Mouse (Mus musculus): ENCODE data around the gene Spn.
A peak's percentile ranks its signal among the peaks of the same experiment; 100 is the strongest.
"Not testable (repeated sequence)": the region's sequence is repeated elsewhere in the genome, so short reads cannot be mapped to it uniquely, and the experiment has no call there.

The Spn gene

GRCm38 (mm10) chr7:127137262-127138017, at the start of gene Spn:
Spn (minus strand) TSS chr7:127137823.
- DNase-seq (ENCODE audit: low spot score in 2 of 2) = peak in 1 of 2 experiments; percentile 31

DNA sequence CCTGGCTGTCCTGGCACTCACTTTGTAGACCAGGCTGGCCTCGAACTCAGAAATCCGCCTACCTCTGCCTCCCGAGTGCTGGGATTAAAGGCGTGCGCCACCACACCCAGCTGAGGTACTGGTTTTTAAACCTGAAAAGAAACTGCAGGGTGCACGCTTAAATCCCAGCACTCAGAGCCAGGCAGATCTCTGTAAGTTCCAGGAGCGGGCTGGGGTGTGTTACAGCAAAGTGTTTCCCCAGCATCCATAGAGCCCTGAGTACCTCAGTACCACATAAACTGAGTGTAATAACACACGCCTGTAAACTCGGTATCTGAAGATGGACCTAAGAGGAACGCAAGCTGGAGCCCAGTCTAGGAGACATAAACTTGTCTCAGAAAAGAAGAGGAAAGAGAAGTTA, 49.7 kb upstream of the Spn start:
- no peak for DNase-seq (ENCODE audit: low spot score in 2 of 2)

DNA sequence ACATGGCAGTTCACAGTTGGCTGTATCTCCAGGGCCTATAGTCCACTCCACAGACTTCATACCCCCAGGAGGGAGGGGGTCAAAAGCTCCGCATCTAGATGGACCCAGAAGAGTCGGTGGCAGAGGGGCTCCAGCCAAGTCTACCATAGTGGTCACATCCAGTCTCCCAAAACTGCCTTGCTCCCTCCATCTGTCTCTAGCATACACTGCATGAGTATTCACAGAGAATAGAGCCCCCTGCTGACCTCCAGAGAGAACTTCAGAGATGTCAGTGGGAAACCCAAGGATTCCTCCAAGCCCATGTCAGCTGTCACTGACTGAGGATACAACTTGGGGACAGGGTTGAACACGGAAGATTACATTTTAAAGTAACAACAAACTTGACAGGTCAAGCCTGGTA, 48.0 kb upstream of the Spn start:
- no peak for DNase-seq (ENCODE audit: low spot score in 2 of 2)

GRCm38 (mm10) chr7:127184720-127185119, 47.1 kb upstream of the Spn start:
- DNase-seq (ENCODE audit: low spot score in 2 of 2) = no peak

DNA sequence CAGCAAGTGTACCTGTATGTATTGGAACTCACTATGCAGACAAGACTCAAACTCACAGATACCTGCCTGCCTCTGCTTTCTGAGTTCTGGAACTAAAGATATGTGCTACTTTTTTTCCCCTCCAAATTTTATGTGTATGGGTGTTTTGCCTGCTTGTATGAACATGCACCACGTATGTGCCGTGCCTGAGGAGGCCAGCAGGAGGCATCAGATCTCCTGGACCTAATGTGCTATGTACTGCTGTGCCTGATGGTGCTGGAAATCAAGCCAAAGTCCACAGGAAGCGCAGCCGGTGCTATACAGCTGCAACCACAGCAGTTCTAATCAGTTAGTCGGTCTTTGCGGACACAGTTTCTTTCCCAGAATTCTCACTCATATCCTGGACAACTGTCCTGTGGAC, 46.2 kb upstream of the Spn start:
- peak in 1 of 2 experiments; percentile 38 for DNase-seq (ENCODE audit: low spot score in 2 of 2)

- DNase-seq (ENCODE audit: low spot score in 2 of 2) = no peak
Observed at GRCm38 (mm10) chr7:127183345-127183744, 45.7 kb upstream of the Spn start.

DNA sequence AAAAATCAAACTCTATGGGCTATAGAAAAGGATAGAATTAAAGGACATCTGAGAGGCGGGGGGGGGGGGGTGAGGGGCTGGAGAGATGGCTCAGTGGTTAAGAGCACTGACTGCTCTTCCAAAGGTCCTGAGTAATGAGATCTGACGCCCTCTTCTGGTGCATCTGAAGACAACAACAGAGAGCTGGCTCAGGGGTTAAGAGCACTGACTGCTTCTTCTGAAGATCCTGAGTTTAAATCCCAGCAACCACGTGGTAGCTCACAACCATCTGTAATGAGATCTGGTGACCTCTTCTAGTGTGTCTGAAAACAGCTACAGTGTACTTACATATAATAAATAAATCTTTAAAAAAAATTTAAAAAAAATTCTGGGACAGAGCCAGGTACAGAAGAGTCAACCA, 44.1 kb upstream of the Spn start:
- not testable (repeated sequence) for DNase-seq (ENCODE audit: low spot score in 2 of 2)

- no peak for DNase-seq (ENCODE audit: low spot score in 2 of 2)
Observed at GRCm38 (mm10) chr7:127180783-127181182, 43.2 kb upstream of the Spn start.

DNA sequence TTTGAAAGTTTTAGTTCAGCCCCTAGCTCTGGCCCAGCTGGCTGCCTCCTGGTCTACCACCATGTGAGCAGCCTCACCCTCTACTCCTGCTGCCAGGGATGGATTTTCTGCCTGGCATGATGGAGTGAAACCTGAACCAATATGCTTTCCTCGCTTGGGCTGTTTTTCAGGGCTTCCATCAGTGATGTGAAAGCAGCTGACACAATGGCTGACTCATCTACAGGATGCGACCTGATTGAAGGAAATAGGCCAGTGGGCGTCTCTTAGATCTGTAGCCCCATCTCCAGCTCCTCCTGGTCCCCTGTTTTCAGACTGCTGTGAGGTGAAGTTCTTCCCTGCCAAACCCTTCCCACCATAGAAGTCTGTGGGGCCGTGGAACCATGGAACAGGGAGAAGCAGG, 39.3 kb upstream of the Spn start:
- no peak for DNase-seq (ENCODE audit: low spot score in 2 of 2)

GRCm38 (mm10) chr7:127166501-127166900, 28.9 kb upstream of the Spn start:
- DNase-seq (ENCODE audit: low spot score in 2 of 2) = no peak

GRCm38 (mm10) chr7:127165607-127166493, 28.2 kb upstream of the Spn start:
- DNase-seq (ENCODE audit: low spot score in 2 of 2) = no peak

DNA sequence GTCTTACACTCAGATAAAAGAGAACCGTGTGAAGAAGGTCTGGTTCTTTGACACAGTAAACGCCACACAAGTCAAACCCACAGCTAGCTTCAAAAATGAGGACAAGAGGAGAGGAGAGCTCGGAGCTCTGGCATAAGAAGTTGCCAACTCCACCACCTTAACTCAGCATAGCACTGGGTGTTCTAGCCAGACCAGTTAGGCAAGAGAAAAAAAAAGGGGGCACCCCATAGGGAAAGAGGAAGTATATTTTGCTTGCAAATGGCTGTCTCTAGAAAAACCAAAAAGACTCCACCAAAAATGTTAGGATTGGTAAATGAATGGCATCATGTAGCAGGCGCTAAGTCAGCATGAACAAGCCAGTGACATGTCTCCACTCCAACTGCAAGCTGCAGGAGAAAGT, 26.4 kb upstream of the Spn start:
- no peak for DNase-seq (ENCODE audit: low spot score in 2 of 2)

- DNase-seq (ENCODE audit: low spot score in 2 of 2) = no peak
Observed at GRCm38 (mm10) chr7:127162546-127162945, 24.9 kb upstream of the Spn start.

DNA sequence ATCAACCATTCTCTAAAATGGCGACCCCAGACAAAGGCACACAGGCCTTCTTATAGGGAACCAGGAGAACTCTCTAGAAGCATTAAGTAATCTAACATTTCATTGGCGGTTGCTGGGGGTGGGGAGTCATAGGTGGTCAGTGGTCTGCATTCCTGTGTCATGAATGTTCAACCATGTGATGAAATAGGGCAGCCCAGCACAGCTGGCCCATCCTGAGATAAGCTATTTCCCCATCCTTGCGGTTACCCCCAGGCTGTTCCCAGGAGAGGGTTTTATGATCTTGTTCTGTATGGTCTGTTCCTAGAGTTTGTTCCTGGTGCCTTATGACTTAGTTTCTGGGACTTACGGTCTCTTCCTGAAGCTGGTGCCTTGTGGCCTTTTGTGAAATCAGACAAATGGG, 19.9 kb upstream of the Spn start:
- DNase-seq (ENCODE audit: low spot score in 2 of 2) = no peak

DNA sequence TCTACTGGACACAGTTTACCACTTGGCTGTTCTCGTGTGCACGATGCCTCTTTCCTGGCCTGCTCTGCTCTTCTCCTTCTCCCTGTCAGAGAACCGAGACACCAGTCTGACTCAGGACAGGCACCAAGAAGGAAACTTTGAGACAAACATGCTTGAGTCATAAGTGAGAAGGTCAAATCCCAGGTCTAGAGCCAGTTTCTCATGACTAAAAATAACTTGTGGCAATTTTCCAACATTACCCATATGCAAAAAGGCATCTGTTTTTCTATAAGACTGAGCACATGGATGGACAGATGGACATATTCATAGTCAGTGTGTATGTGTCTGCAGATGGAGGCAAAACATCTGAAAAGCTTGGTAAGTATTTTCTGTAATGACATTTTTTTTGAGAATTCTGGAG, 15.9 kb upstream of the Spn start:
- no peak for DNase-seq (ENCODE audit: low spot score in 2 of 2)

DNA sequence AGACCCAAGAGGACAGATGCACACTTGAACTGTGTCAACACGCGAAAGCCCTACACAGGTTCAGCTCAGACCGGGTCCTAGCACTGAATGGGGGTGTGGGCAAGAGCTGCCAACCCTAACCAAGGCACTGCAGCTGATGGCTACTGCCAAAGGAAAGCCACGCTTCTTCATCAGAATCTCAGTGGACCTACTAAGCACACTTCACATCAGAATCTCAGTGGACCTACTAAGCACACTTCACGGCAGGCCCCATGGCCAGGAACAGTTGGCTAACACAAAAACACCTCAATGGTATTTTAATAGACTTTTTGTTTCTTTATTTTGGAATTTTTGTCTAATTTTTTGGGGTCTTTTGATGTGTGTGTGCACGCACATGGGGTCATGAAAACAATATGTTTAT, 14.8 kb upstream of the Spn start:
- no peak for DNase-seq (ENCODE audit: low spot score in 2 of 2)

DNA sequence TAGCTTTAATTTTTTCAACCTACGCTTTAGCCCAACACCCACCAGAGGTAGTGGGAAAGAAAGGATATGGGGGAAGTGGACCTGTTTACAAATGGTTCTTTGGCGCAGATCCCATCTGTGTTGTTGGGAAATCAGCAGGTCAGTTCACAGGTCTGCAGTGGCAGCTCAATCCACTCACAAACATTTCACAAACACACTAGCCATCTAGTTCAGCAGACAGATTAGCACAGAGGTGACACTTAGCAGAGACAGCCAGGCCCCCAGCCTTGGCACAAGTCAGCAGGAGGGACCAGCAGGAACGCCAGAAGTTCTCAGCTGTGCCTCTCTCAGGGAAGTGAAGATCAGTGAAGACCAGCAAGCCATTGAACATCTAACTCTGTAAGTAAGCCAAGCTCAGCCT, 10.3 kb upstream of the Spn start:
- no peak for DNase-seq (ENCODE audit: low spot score in 2 of 2)

- no peak for DNase-seq (ENCODE audit: low spot score in 2 of 2)
Observed at GRCm38 (mm10) chr7:127146267-127146603, 8.6 kb upstream of the Spn start.

DNA sequence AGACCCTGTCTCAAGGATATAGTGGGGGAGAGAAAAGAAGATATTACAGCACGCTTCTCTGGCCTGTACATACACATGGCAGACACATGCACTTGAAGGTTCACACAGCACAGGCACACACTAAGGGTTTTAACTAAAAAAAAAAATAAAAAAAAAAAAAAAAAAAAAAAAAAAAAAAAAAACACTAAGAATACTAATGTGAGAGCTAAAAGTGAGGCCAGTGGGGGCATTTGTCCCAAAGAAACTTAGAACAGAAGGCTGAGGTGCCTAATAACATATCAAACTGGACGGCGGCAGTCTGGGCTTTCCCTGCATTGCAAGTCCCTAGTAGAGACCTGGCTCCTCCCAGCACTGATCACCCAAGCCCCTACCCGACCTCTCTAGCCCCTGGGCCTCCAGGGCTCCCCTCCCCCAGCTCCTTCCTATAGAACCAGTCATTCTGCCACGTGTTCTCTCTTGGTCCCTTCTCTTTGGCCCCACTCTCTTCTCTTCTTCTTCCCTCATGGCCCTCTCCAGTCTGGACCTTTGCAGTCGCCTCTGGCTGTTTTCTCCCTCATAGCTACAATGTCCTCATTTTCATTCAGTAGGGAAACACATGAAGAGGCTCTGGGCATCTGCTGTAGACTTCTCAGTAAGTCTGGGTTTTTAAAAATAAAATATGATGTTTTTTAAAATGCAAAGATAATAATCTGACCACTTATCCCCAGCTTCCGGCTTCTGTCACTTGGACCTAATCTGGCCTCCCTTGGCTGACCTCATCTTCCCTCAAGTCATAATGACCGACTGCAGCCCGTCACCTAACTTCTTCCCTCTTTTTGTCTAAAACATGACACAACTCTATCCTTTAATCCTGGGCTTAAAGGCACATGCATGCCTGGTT, 8.0 kb upstream of the Spn start:
- no peak for DNase-seq (ENCODE audit: low spot score in 2 of 2)

DNA sequence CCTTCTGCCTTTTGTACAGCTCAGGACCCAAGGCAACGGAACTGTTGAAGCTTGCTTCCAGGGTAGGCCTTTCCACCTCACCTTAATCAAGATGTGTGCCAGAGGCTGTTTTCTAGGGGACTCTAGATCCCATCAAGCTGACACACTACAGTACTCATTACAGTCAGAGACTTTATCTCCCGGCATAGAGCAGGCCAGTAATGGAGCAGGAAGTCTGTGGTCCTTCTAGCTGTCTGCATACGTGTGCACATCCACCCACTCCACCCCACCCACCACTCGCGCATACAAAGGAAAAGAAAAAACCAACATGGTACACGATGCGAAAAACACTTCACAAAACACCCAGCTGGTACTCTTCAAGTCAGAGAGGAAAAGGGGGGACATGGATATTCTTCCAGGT, 6.8 kb upstream of the Spn start:
- no peak for DNase-seq (ENCODE audit: low spot score in 2 of 2)

DNA sequence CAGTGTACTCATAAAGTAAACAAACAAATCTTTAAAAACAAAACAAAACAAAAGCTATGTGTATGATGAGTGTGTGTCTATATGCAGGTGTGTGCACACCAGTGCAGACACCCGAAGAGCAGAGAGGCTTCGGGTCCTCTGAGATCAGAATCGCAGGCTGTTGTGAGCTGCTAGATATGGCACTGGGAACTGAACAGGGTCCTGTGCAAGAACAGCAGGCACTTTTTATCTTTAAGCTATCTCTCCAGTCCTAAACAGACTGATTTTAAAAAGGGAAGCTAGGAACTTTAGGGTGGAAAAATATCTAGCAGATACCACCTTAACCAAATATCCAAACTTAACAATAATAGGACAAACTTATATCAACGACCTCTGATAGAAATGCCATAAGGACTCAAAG, 5.0 kb upstream of the Spn start:
- DNase-seq (ENCODE audit: low spot score in 2 of 2) = no peak

- no peak for DNase-seq (ENCODE audit: low spot score in 2 of 2)
Observed at GRCm38 (mm10) chr7:127142214-127142613, 4.6 kb upstream of the Spn start.
